Mouse (Mus musculus): ENCODE data around the gene Mpzl1.

Gene Mpzl1

GRCm38 (mm10) chr1:165655482-165655881 is 21.1 kb upstream of the Mpzl1 start:
- DNase-seq (ENCODE audit: inconsistent ontology term): no peak

DNA sequence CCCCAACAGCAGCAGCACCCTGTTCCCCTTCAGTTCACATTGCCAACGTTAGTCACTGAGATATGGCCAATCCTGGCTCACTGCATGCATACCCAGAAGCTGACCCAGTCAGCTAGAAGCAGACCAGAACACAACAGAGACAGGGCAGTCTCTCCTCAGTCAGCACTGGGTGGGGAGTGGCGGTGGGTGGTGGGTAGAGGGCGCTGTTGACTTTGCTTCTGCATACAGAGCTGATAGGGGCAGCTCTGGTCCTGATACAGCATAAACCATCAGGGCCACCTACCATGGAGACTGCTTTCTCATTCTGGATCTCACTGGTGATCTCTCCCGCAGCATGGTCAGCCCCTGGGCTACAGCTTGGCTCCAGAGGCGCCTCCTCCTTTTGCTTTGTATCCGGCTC is 20.7 kb upstream of the Mpzl1 start:
- DNase-seq (ENCODE audit: inconsistent ontology term): no peak

DNA sequence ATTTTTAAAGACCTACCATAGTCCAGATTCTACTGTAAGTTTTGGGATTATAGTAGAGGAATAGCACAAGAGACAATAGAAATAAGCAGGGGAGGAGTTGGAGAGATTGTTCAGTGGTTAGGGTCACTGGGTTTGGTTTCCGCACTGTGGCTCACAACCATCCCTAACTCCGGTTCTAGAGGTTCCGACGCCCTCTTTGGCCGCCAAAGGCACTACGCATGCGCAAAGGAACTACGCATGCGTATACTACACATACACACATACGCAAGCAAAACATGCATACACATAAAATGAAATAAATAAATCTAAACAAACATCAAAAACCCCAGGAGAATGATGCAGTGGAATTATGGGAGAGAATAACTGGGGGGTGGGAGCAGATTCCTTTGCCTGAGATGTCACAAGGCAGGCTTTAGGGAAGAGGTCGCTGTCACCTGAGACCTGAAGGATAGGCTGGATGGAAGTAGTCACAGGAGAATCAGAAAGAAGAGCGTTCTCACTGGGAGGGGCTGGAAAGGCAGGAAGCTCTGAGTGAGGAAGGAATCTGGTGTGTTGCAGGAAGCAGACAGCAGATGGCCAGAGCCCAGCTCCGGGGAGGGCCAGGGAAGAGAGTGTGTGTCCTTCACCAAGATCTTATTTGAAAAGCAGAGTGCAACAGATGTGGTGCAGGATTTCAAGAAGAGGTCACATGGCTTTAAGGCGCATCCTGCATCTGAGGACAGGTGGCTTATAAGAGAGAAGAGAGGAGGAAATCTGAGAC is 19.0 kb upstream of the Mpzl1 start:
- DNase-seq (ENCODE audit: inconsistent ontology term): no peak

DNA sequence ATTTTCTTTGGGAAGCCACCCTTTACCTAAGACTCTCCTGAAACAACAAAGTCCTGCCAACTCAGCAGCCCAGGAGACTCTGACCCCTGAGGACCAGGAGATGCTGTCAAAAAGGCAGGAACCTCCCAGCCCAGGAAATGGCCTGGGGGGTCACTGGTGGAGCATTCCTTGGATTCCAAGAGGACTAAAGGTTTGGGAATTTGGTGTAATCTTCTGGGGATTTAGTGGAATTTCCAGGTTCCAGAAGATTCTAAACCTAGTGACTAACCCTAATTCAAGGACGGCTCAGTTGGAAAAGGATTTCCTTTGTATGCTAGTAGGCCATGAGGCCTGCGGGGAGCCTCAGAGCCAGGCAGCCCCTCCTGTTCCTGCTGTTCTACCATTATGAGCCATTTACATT is 18.2 kb upstream of the Mpzl1 start:
- no peak for DNase-seq (ENCODE audit: inconsistent ontology term)

- no peak for DNase-seq (ENCODE audit: inconsistent ontology term)
These were observed 16.8 kb upstream of the Mpzl1 start for GRCm38 (mm10) chr1:165651158-165651557.

DNA sequence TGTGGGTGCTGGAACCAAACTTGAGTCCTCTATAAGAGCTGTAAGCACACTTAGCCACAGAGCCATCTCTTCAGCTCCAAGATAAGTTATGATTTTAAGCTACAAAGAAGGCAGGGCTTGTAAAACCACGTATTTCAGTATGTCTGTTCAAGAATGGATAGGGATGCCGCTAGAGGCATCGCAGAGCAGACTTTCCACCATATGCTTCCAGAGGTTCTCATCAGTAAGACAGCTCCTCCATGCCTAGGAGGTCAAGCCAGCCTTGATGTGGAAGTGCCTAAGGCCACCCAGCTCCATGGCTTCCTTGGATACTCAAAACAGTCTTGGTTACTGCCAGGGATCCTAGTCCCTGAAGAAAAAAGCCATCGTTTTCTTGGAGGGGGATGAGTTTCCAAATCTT is 10.8 kb upstream of the Mpzl1 start:
- no peak for DNase-seq (ENCODE audit: inconsistent ontology term)

DNA sequence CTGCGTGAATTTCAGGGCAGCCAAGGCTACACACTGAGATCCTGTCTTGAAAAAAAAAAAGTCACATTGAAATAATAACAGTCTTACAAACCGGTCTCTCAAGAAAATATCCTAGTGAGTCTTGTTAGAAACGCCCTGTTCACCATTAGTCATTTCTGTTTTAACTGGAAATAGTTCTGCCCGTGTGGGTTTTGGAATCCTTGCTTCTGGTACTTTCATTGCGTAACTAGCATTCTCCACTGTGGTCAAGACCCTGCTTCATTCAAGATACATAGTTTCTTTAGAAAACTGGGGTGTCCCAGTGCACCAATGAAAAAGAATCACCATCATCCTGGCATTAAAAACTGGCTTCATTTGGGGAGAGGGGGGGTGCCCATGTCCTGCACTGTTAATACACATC is 9.4 kb upstream of the Mpzl1 start:
- DNase-seq (ENCODE audit: inconsistent ontology term): no peak

DNA sequence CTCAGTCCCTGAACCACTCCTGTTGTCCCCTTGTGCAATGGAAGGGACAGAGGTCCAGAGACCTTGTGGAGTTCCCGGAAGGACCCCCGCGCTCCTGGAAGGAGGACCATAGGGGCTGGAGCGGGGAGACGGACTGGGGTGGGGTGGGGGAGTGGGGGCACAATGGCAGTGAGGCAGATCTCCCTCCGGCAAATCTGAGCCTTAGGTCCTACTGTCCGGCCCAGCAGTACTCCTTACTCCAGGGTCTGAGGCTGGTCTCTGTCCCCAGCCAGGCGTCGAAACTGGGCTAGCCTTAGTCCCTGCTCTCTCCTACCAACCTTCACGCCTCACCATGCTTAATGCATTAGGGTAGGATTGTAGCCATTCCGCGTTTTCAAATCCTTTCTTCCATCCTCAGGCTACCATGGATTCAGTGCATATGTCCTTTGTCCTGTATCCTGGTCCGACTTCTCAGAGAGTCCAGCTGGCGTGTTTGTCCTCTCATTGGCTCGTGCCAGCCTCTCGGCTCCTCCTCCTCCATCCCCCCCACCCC is 8.5 kb upstream of the Mpzl1 start:
- DNase-seq (ENCODE audit: inconsistent ontology term): peak; percentile 58

GRCm38 (mm10) chr1:165641786-165642771 is 7.7 kb upstream of the Mpzl1 start:
- peak; percentile 94 for DNase-seq (ENCODE audit: inconsistent ontology term)

- peak; percentile 72 for DNase-seq (ENCODE audit: inconsistent ontology term)
These were observed 7.0 kb upstream of the Mpzl1 start for GRCm38 (mm10) chr1:165641271-165641771.

- DNase-seq (ENCODE audit: inconsistent ontology term): no peak
These were observed 2.0 kb upstream of the Mpzl1 start for GRCm38 (mm10) chr1:165636289-165636688.

GRCm38 (mm10) chr1:165635055-165635897 is 938 bp upstream of the Mpzl1 start:
- DNase-seq (ENCODE audit: inconsistent ontology term): no peak

DNA sequence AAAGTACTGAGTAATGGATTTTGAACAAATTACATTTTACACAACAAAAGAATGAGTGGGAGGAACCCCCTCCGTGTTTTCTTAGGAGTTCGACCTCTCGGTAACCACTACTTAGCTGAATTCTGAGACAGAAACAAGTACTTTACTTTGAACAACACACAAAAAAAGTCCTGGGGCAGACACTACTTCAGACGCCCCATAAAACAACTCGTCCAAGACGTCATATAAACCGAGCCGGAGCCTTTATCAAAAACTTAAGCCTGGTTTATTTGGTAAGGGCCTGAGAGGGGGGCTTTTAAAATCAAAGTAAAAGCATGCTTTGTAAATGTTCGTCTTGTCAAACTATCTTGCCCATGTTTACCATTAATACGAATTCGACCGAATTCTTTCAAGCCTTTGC is 993 bp downstream of the Mpzl1 start:
- DNase-seq (ENCODE audit: inconsistent ontology term): no peak

GRCm38 (mm10) chr1:165631136-165631535 is 3.2 kb downstream of the Mpzl1 start:
- no peak for DNase-seq (ENCODE audit: inconsistent ontology term)

GRCm38 (mm10) chr1:165629975-165630374 is 4.4 kb downstream of the Mpzl1 start:
- no peak for DNase-seq (ENCODE audit: inconsistent ontology term)

- no peak for DNase-seq (ENCODE audit: inconsistent ontology term)
These were observed 5.7 kb downstream of the Mpzl1 start for GRCm38 (mm10) chr1:165628603-165629002.

GRCm38 (mm10) chr1:165625896-165626295 is 8.4 kb downstream of the Mpzl1 start:
- no peak for DNase-seq (ENCODE audit: inconsistent ontology term)

DNA sequence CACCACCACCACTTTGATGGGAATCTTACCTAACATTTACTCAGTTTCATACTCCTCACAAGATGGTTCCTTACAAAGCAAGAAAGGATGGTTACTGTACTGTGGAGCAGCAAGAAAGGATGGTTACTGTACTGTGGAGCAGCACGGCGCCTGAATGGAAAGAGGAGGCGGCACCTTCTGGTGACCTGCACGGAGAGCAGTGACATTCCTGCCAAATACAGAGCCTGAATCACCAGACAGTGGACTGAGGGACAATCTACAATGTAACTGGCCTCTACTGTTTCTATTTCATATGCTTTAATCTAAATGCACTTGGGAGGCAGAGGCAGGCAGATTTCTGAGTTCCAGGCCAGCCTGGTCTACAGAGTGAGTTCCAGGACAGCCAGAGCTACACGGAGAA is 9.3 kb downstream of the Mpzl1 start:
- no peak for DNase-seq (ENCODE audit: inconsistent ontology term)

GRCm38 (mm10) chr1:165618201-165618624 is 16.1 kb downstream of the Mpzl1 start:
- no peak for DNase-seq (ENCODE audit: inconsistent ontology term)

GRCm38 (mm10) chr1:165617166-165617891 is 17.0 kb downstream of the Mpzl1 start:
- DNase-seq (ENCODE audit: inconsistent ontology term): peak; percentile 36

GRCm38 (mm10) chr1:165616652-165617051 is 17.7 kb downstream of the Mpzl1 start:
- no peak for DNase-seq (ENCODE audit: inconsistent ontology term)
